Mouse (Mus musculus) stomach, embryonic 14.5 days (tissue): ENCODE results near the gene Rad51b. TPM values are rescaled to one million over a fixed set of nuclear protein-coding genes. Genes with fewer than 3 reads are reported as not detected.

Experiments used
- ATAC-seq: fragments of 200-750 bp; cut with Nextera tagmentation; 2 replicates; pipeline ENCODE4 v1.8.0; 2017; ENCODE audit warnings: low read depth, moderate TSS enrichment; ENCODE audit not compliant: insufficient number of reproducible peaks, insufficient read depth, low FRiP score
- H3K27ac ChIP-seq: fragments of 300-500 bp; sonication (generic); 2 replicates; pipeline ENCODE4 v1.5.1; 2014; ENCODE audit warnings: mild to moderate bottlenecking, low read length, moderate library complexity, mixed read lengths
- H3K27me3 ChIP-seq: fragments of 300-500 bp; sonication (generic); 2 replicates; pipeline ENCODE4 v1.6.1; 2014; ENCODE audit warnings: low read length, control low read depth, mixed read lengths; ENCODE audit not compliant: control insufficient read depth, insufficient read depth
- H3K36me3 ChIP-seq: fragments of 300-500 bp; sonication (generic); 2 replicates; pipeline ENCODE4 v1.6.1; 2014; ENCODE audit warnings: mild to moderate bottlenecking, control low read depth, low read length, moderate library complexity, mixed read lengths; ENCODE audit not compliant: control insufficient read depth, insufficient read depth
- H3K4me1 ChIP-seq: fragments of 300-500 bp; sonication (generic); 2 replicates; pipeline ENCODE4 v1.6.1; 2014; ENCODE audit warnings: low read length, control low read depth, mixed read lengths; ENCODE audit not compliant: control insufficient read depth, insufficient read depth
- H3K4me2 ChIP-seq: fragments of 300-500 bp; sonication (generic); replicated peaks from 2 replicates; pipeline ENCODE4 v1.6.1; 2014; ENCODE audit warnings: low read depth, low read length, control low read depth
- H3K4me3 ChIP-seq: fragments of 300-500 bp; sonication (generic); 2 replicates; pipeline ENCODE4 v1.5.1; 2014; ENCODE audit warnings: low read depth, low read length, control low read depth
- H3K9ac ChIP-seq: fragments of 300-500 bp; sonication (generic); replicated peaks from 2 replicates; pipeline ENCODE4 v1.6.1; 2014; ENCODE audit warnings: low read depth, mild to moderate bottlenecking, control low read depth, low read length, moderate library complexity, mixed read lengths
- H3K9me3 ChIP-seq: fragments of 300-500 bp; sonication (generic); 2 replicates; pipeline ENCODE4 v1.6.1; 2016; ENCODE audit warnings: low read depth, low read length, control low read depth; ENCODE audit not compliant: control insufficient read depth
- WGBS: fragments of 180-500 bp; shearing (Covaris S2); extraction: QIAGEN DNeasy Blood & Tissue Kit; methylation state at CpG from one replicate; pipeline ENCODE4 v1.1.7; 2014; 5-methylcytosine and 5-hydroxymethylcytosine counted together
- polyA plus RNA-seq: library from polyadenylated mRNA; unstranded; fragments of >200 nt; fragmentation: Nextera tagmentation; extraction: Ambion mirVana; gene quantifications from 2 replicates; pipeline ENCODE4 v1.2.1, GENCODE M21; 2014

Gene Rad51b
- polyA plus RNA-seq, 1 experiment from 2014 or later, result 8.4 TPM

GRCm38 (mm10) chr12:79354621-79355020, 57.5 kb downstream of the Rad51b start:
- 58% methylated on average over 7 of the region's 7 CpGs for WGBS
- H3K27ac ChIP-seq, result peak overlapping the region; percentile 11; the same call in 1 of the 2 replicates
- H3K27me3 ChIP-seq, result no peaks in the 10 kb centered on the region
- H3K9ac ChIP-seq, result no peak overlapping the region
- no peaks in the 10 kb centered on the region for H3K36me3 ChIP-seq
- 0 out of 2 replicates have a peak, but pooled peaks cover 6% of the 10 kb centered on the region for H3K4me1 ChIP-seq
- no peak overlapping the region for H3K4me2 ChIP-seq
- no peaks in the 10 kb centered on the region for H3K9me3 ChIP-seq
- peak; percentile 56; the same call in 1 of the 2 replicates for ATAC-seq
- no peak overlapping the region for H3K4me3 ChIP-seq

GRCm38 (mm10) chr12:79356138-79356537, 59.1 kb downstream of the Rad51b start:
- no peak for ATAC-seq
- no peak overlapping the region for H3K27ac ChIP-seq

GRCm38 (mm10) chr12:79357631-79358030, 60.5 kb downstream of the Rad51b start:
- Histone ChIP-seq H3K27ac (peak overlapping the region; percentile 11; the same call in 1 of the 2 replicates), H3K36me3 (no peaks in the 10 kb centered on the region)
- WGBS, result 74% methylated on average over 5 of the region's 5 CpGs

More at GRCm38 (mm10) chr12:79356138-79356537, 59.1 kb downstream of the Rad51b start:
- H3K9me3 ChIP-seq, result no peaks in the 10 kb centered on the region
- 0 out of 2 replicates have a peak, but pooled peaks cover 6% of the 10 kb centered on the region for H3K4me1 ChIP-seq
- no peak overlapping the region for H3K4me3 ChIP-seq
- H3K36me3 ChIP-seq, result no peaks in the 10 kb centered on the region
- no peak overlapping the region for H3K4me2 ChIP-seq
- no peak overlapping the region for H3K9ac ChIP-seq
- WGBS, result 86% methylated on average over 4 of the region's 4 CpGs
- no peaks in the 10 kb centered on the region for H3K27me3 ChIP-seq

GRCm38 (mm10) chr12:79358613-79359218, 61.6 kb downstream of the Rad51b start:
- Histone ChIP-seq H3K36me3 (no peaks in the 10 kb centered on the region), H3K9me3 (no peaks in the 10 kb centered on the region), H3K4me2 (no peak overlapping the region), H3K27ac (no peak overlapping the region), H3K4me1 (0 out of 2 replicates have a peak, but pooled peaks cover 6% of the 10 kb centered on the region), H3K27me3 (no peaks in the 10 kb centered on the region), H3K4me3 (no peak overlapping the region), H3K9ac (no peak overlapping the region)
- WGBS, result 18% methylated on average over 9 of the region's 10 CpGs
- ATAC-seq, result peak; percentile 78

More at GRCm38 (mm10) chr12:79357631-79358030, 60.5 kb downstream of the Rad51b start:
- Histone ChIP-seq H3K27me3 (no peaks in the 10 kb centered on the region), H3K4me3 (no peak overlapping the region), H3K9ac (no peak overlapping the region), H3K4me1 (0 out of 2 replicates have a peak, but pooled peaks cover 6% of the 10 kb centered on the region), H3K9me3 (no peaks in the 10 kb centered on the region), H3K4me2 (no peak overlapping the region)
- no peak for ATAC-seq

DNA sequence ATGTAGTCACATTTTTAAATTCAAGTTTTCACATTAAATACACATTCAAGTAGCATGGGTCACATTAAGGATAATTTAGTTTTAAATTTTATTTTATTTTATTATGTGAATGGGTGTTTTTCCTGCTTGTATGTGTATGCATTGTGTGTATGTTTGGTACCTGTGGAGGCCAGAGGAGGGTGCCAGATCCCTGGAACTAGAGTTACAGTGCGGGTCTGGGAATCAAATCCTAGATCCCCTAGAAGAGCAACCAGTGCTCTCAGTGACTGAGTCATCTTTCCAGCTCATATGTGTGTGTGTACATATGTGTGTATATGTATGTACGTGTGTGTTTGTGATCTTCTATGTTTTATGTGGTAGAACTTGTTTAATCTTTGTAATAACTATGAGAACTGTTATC, 62.3 kb downstream of the Rad51b start:
- 95% methylated on average over 2 of the region's 2 CpGs for WGBS
- no peak overlapping the region for H3K27ac ChIP-seq
- 0 out of 2 replicates have a peak, but pooled peaks cover 4% of the 10 kb centered on the region for H3K4me1 ChIP-seq
- no peaks in the 10 kb centered on the region for H3K36me3 ChIP-seq
- H3K9ac ChIP-seq, result no peak overlapping the region
- H3K4me3 ChIP-seq, result no peak overlapping the region
- H3K9me3 ChIP-seq, result no peaks in the 10 kb centered on the region
- H3K4me2 ChIP-seq, result no peak overlapping the region
- no peak for ATAC-seq
- no peaks in the 10 kb centered on the region for H3K27me3 ChIP-seq

DNA sequence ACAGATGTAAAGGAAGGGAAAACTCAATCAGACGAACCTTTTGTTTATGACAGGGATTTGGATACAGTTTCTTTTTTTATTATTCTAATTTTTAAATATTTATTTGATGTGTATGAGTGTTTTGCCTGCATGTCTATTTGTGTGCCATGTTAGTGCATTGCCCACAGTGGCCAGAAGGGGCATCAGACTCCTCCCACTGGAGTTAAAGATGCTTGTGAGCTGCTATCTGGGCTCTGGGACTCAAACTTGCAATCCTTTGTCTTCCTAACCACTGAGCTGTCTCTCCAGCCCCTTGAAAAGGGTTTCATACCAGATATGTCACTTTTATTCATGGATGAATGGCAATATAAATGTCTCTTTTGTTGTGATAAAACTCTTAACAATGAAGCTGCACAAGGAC, 65.1 kb downstream of the Rad51b start:
- no peak for ATAC-seq
- Histone ChIP-seq H3K27ac (no peak overlapping the region), H3K4me3 (no peak overlapping the region), H3K9me3 (no peaks in the 10 kb centered on the region), H3K36me3 (no peaks in the 10 kb centered on the region), H3K4me1 (no peaks in the 10 kb centered on the region), H3K4me2 (no peak overlapping the region), H3K9ac (no peak overlapping the region), H3K27me3 (no peaks in the 10 kb centered on the region)
- 58% methylated on average over 1 of the region's 1 CpGs for WGBS

DNA sequence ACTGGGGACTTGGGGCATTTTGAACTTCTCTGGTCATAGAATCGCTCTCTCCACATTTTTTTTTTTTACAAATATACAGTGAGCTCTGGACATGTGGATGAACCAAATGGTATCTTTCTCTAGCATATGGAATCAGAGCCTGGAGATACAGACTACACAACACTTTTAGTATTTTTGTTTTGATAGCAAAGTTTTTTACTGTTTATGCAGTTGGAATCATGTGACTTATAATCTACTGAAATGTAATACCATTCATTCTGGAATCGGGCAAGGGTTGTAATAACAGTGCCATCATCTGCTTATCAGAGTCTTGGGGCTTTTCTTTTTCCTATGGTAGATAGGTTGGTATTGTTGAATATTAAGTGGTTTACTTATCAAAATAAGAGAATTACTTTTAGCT, 67.2 kb downstream of the Rad51b start:
- no peaks in the 10 kb centered on the region for H3K27me3 ChIP-seq

GRCm38 (mm10) chr12:79368818-79369217, 71.7 kb downstream of the Rad51b start:
- no peak overlapping the region for H3K4me3 ChIP-seq
- H3K27ac ChIP-seq, result no peak overlapping the region
- H3K4me1 ChIP-seq, result 0 out of 2 replicates have a peak, but pooled peaks cover 3% of the 10 kb centered on the region
- 89% methylated on average over 3 of the region's 3 CpGs for whole genome bisulfite sequencing
- no peak overlapping the region for H3K4me2 ChIP-seq
- H3K27me3 ChIP-seq, result no peaks in the 10 kb centered on the region
- no peaks in the 10 kb centered on the region for H3K36me3 ChIP-seq
- no peaks in the 10 kb centered on the region for H3K9me3 ChIP-seq
- ATAC-seq, result no peak
- no peak overlapping the region for H3K9ac ChIP-seq

More for the DNA sequence above, 67.2 kb downstream of the Rad51b start:
- no peak overlapping the region for H3K4me2 ChIP-seq
- H3K27ac ChIP-seq, result no peak overlapping the region
- H3K9me3 ChIP-seq, result no peaks in the 10 kb centered on the region
- H3K4me1 ChIP-seq, result no peaks in the 10 kb centered on the region
- WGBS, result 87% methylated on average over 2 of the region's 2 CpGs
- H3K36me3 ChIP-seq, result no peaks in the 10 kb centered on the region
- no peak overlapping the region for H3K9ac ChIP-seq
- ATAC-seq, result no peak
- no peak overlapping the region for H3K4me3 ChIP-seq
